Mouse (Mus musculus) cerebellum, adult 9-10 months (tissue): ENCODE measurements at regions not wholly inside any gene's neighbourhood (a gene's known extent, or its start where the extent isn't known, plus 50 kb on each side); places are given as distances from the start of the nearest gene placed in this dataset.
"Not testable (repeated sequence)": the region's sequence is repeated elsewhere in the genome, so short reads cannot be mapped to it uniquely, and the experiment has no call there.

Source experiments
- DNase-seq: peaks from one replicate; pipeline ENCODE4 v3.0.0; 2022

DNA sequence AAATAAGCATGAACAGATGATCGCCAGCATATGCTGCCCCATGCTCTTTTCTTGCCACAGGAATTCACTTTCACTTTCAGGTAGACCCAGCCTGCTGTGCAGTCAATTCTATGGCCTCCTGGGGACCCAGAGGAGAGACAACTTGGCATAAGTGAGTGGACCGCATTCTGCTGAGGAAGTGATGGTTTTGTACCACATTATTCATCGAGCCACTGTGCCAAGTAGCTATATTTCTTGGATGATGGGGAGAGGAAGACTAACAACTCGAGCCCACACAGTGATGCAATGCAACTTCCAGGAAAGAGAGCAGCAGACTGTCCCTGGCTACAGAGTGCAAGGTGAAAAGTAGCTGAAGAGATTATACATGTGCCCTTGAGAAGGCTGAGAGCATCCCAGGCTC is 515.8 kb upstream of the Kif18a start:
- peak; percentile 63 for DNase-seq

DNA sequence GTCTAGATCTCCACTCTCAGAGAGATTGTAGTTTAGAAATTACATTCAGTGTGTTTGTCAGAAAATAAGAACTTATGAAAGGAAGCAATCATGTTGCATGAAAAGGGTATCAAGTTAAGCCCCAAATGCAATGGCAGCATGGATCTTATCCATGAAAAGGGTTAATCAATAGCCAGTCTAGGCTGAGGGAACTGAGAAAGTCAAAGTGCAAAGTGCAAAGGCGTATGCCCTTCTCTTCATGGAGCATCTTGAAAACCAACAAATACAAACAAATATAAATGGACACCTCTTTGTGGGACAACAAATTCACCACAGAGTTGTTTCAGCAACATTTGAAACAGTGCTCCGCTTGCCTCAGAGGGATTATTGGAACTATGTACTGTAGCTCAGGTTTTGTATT is 514.1 kb upstream of the Kif18a start:
- DNase-seq = no peak

DNA sequence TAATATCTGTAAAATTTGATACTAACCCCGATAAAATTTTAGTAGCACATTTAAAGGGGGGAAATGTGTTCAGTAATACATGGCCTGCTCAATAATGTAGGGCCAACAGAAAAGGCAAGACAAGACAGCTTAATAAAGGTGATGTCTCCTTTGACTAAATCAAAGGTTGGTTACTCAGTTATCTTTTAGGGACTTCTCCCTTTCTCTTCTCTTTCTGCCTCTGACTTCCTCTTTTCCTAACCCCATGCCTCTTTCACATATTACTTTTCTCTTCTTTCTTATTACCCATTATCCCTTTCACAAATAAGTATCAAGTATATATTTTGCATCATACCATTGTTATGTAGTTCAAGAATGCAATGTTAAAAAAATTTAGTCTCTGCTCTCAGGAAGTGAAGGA is 510.2 kb upstream of the Kif18a start:
- no peak for DNase-seq

DNA sequence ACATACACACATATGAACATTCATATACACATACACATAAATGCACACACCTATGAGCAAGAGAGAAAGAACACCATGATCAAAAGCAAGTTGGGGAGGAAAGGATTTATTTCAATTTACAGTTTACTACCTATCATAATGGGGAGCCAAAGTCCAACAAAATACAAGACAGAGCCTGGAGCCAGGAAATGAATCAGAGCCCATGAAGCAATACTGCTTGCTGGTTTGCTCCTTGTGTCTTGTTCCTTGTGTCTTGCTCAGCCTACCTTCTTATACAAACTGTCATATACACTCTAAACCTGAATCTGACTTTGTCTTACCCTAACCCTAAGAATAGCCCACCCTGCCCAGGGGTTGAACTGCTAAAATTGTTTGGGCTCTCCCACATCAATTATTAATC is 497.1 kb upstream of the Kif18a start:
- DNase-seq = no peak

DNA sequence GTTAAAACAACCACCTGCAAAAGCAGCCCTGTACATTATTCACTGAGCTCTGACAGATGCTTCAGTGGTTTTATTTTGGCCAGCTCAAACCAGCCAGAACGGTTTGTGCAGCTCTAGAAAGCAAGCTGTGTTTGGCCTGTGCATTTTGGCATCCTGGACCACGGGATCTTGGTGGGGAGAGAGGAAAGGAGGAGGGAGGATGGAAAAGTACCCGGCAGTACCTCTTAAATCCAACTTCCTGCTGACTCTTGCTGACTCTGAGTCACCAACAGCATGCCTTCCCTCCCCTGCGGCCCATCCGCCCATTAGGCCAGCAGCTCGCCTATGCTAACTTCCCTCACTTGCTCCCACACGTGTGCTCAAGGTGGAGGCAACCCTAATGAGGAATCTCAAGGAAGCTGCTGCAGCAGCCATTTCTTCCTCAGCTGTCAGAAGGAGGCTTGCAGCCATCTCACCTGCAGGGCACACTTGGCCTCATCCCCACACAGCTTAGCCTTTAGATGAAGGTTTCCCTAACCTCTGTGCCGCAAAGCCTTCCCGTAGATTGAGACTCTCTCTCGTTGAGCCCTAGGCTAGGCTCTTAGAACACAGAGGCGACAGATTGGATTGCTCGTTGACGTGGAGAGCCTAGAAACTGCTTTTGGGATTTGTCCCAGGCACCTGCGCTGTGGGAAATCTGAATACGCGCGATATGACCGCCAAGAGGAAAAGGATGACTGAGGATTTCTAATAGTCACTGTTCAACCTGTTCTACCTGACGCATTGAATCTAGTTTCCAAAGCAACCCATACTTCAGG is 495.2 kb upstream of the Kif18a start:
- peak; percentile 58 for DNase-seq

DNA sequence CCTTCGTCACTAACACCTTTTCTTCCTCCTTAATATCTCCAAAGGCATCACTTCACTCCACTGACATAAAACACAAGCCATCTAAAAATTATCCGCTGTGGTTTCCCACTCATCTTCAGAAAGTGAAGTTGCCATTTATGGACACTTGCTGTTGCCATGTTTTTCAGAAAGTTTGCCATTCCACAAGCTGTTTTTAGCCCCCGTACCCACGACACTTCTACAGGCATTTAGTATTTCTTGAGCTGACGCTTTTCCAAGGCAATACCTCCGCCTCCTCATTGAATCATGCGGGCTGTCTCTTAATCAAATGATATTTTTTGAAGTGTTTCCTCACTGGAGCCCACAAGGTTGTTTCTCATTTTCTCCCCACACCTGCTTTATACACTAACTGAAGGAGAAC is 491.4 kb upstream of the Kif18a start:
- DNase-seq = no peak

DNA sequence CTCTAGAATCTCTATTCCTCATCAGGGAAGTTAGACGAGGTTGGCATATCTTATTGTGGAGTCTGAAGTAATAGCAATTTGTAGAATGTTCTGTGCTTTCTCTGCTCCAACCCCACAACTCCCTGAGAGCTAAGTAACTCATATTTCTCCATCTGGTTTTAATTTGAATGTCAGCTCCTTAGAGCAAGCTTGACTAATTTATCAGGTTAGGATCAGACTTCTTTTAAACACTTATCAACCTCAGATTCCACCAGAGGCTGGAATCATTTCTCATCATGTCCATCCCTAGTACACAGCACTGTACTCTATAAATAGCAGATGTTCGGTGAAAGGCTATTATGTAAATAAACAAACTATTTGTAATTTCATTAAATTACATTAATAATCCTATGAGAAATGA is 485.4 kb upstream of the Kif18a start:
- no peak for DNase-seq

DNA sequence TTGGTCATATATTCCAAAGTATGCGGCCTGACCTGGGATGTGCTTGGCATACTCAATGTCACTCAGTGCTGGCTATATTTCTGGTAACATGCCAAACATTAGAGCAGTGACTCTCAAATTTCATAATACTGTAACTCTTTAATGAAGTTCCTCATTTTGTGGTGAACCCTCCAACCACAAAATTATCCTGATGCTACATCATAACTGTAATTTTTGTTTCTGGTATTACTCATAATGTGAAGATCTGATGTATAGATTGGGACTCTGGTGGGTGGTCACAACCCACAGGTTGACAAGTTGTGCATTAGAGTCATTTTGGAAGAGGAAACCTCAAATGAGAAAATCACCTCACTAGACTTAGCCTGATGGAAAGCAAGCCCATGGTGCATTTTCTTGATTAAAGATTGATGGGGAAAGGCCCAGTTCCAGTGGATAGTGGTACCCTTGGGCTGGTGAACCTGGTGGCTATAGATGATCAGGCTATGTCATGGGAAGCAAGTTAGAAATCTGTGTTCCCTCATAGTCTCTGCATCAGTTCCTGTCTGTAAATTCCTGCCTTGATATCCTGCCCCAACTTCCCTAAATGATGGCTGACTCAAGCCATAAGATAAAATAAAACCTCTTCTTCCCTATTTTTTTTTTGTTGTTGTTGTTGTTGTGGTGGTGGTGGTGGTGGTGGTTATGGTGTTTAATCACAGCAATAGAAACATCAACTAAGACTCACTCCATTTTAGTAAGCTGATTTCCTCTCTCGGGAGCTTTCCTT is 483.5 kb upstream of the Kif18a start:
- no peak for DNase-seq

DNA sequence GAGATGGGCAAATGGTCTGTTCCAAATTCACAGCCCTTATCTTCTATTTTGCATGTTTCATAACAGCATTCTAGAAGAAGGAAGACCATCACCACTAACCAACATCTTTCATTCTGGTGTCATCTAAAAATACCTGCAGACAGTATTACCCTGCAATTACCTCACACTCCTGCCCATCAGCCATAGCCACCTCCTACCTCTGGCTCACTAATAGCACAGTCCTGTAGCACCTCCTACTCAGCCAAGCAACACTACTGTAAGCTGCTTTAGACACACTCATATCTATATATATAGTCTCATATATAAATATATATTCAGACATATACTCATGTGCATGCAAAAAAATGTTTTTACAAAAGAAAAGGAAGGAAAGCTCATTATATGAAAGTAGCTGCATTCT is 468.2 kb upstream of the Kif18a start:
- DNase-seq = no peak

DNA sequence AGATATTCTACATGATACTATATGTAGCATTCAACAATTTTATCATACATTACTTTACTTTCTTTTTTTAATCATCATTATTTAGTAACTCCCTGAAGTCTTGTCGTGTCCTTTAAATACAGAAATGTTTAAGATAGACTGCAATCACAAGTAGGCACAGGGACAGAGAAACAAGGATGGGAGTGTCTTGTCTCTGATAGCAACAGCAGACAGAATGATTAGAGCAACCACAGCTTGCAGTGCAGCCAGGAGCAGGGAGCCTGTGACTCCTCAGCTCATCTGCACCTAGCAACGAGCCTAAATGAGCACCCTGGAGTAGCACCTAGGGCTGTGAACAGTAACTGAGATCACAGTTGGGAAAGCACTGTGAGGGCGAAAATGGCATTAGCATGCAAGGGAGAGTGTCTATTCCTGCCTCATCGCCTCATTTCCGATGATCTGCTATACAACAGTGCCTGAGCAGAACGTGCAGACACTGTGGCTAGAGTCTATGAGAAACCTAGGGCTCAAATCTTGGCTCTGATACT is 467.4 kb upstream of the Kif18a start:
- DNase-seq = no peak

DNA sequence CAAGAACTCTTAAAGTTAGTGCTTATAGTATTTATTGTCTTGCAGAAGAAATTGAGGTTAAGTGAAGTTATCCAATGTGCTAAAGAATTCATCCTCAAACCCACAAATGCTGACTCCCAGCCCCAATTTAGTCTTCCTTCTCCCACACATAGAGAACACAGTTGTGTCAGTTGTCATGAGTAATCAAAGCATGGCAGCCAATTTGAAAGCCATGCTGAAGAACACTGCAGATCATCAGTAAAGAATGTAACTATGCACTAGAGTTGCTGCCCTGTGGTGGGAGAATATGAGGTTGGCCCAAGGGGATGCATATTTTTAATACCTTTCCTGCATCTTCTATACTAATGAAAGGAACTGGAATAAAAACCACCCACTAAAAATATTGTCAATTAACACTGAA is 464.0 kb upstream of the Kif18a start:
- DNase-seq = no peak

DNA sequence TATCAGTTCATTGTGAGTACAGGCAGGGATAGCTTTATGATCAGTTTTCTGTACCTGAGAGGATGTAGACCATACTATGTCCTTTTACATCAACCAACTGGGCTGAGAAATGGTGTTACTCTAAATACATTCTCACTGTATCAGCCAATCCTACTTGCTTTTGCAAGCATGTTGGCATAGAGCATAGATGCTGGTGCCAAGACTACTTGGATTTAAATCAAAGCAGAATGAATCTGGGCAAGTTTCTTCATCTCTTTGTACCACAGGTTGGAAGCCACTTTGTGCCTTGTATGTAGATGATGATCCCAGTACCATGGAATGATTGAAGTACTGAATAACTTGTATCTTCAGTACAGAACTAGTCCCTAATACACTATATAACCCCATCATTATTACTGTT is 456.5 kb upstream of the Kif18a start:
- no peak for DNase-seq

DNA sequence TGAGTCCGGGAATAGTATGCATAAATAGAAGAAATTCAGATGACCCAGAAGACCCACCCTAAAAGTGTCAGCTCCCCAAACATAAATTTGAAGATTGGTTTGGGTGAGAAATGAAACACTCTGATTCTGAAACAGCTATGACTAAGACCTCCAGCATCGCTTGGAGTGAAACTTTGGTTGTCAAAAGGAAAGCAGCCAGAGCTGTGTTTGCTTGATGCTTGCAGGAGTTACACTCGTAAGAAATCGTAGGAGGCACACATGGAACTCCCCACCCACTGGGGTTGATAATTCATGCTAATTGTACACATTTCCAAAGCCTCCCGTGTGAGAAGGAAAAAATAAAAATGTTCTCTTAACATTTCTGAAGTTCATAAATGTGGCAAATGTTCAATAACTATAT is 454.6 kb upstream of the Kif18a start:
- no peak for DNase-seq

DNA sequence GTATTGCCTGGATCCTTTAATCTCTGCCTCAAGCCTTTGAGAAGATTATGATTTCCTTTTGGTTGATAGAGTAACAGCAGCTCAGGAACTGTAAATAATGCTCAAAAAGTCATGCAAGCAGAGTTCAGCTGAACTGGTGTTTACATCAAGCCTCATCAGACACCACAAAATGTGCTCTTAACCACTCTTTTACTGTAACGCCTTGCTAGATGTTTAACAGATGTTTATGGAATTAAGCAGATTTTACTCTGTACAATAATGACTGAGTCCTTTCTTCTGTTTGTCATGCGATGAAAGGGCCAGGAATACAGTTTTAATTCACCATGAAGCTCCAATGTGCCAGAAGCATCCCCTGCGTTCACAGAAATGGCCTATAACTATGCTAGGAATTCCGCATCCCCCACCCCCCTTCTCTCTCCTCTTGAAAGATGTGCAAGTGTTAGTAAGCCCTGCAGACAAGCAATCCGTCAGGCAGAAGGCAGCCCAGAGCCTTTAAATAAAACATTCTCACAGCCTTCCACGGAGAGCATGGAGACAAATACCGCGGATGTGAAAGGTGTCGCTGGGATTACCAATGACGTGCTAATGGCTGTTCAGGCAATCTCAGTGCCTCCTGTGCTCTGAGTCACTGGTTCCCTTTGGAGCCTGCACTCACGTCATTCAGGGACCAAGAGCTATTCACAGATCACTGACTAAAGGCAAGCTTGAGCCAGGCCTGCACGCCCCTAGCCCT is 453.3 kb upstream of the Kif18a start:
- DNase-seq = no peak

DNA sequence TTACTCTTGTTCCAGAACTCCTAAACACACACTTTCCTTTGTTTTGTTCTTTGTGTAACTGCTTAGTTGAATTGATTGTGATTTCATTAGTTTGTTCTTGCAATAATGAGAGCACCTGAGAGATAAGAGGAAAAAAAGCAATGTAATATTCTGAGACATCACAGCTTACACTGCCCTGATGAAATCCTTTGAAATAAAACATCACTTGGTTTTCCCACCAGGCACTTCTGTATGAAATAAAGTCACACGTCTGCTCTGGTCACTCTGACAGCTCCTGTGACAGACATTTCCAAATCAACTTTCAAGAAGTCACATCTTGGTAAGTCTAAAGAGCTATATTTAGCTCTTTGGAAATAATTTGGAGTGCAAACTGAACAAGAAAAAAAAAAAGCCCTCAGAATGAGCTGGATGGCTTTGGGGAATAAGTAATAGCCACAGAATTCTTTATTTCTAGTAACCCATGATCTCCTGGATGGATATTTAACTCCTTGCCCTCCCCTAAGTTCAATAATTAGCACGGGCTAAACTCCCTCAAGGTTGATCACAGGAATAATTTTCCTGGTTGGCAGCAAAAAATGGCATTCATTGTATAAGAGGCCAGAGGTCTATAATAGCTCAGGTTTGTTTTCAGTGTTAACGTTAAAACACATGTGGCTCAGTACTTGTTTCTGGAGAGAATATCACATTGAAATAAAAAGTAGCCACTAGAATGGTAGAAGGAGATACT is 452.4 kb upstream of the Kif18a start:
- DNase-seq = no peak

DNA sequence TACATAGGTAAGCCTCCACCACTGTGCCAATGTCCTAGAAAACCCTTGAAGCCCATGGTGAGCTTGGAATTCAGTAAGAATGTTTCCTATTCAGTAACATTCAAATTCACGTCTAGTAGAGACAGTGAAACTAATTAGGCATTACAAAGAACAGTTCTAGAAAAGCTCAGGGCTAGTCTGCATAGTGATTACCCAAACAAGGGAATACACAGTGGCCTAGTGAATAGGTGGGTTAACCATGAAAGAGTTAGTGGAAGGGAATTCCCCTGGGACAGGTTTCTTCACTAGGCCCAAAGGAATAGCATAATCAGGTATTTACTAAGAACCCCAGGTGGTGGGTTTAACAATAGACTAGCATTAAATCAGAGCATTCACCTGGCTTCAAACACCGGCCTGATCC is 436.7 kb upstream of the Kif18a start:
- not testable (repeated sequence) for DNase-seq

DNA sequence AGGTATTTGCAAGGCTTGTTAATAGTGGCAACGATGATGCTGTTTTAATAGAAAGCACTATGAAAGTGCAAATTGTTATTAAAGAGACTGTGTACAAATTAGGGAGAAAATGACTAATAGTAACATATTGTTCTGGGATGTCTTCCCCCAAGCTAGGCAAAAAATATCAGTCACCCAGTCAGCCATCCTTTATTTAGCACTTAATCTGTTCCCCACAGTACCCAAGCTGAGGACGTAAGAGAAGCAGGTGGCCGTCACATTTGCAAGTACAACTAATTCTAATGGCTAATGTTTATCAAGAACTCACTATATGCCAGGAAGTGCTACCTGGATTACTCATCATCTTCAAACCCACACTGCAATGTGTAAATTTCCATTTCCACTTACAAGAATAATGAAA is 432.5 kb upstream of the Kif18a start:
- no peak for DNase-seq

DNA sequence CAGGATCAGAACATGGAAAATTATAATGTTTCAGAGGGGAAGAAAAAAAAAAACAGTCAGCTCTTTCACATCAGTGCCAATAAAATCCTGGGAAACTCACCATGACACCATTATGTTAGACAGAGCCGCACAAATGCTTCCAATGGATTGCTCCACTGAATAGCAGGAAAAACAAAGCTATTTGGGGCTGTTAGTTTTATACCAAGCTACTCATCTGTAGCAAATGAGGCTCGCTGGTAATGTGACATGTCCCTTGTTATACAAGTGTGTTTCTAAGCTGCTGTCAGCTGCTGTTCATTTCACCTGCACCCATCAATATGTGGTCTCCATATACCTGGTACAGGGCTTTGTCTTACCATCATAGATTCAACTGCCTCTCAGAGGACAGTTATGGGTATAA is 426.1 kb upstream of the Kif18a start:
- no peak for DNase-seq

DNA sequence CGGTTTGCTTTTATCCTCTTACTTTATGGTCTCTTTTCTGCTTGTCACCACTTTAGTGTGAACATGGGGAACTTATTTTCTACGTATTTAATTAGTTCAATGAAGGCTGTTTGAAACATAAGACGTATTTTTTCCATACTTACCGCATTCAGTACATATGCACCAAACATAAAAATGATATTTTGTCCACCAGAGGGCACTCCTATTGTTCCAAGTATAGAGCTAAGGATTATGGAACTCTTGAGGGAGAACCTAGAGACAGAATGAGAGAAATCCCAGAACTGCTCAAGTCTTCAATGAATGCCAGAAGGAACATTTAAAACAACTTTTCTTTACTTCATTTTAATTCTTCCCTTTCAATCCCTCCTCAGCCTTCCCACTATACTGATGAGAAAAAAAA is 403.4 kb upstream of the Kif18a start:
- peak; percentile 62 for DNase-seq

DNA sequence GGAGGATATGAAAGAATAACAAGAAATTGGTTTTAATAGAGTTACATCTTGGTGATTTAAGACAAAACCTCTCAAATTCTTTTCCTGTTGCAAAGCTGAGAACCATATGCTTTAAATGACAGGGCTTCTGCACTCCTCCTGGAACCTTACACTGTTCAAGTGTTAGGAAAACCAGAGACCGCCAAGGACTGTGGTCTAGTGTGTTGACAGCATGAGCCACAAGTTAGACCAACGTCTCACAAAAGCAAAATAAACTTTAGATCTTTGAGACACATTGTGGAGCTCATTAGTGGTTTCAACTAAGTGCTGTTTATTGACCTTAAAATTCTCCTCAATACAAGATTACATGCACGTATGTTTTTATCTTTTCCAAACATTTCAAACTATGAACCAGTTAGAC is 402.9 kb upstream of the Kif18a start:
- DNase-seq = no peak

DNA sequence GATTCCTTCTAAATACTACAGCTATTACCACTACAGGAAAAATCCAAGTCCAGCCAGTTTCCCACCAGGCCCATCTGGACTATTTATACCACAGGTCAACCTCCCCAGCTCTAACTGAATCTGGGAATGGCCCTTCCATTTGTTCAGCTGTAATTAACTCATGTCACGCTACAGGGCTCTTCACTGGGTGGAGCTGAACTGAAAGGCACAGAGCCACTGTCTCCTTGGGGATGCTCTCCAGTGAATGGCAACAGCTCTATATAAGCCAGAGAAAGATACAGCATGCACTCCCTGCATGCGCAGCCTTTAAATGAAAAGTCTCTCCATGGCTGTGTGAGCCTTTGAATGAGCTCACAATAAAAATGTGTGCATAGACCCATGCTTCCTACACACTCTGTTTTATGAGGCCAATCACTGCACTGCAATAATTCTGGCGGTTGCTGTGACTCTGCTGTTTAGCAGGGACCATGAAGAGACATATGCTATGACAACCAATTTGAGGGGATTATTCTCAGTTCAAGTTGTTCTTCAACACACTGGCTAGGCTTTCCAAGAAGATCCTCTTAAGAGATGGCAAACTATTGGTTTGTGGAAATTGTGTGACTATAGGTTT is 376.3 kb upstream of the Kif18a start:
- DNase-seq = no peak

DNA sequence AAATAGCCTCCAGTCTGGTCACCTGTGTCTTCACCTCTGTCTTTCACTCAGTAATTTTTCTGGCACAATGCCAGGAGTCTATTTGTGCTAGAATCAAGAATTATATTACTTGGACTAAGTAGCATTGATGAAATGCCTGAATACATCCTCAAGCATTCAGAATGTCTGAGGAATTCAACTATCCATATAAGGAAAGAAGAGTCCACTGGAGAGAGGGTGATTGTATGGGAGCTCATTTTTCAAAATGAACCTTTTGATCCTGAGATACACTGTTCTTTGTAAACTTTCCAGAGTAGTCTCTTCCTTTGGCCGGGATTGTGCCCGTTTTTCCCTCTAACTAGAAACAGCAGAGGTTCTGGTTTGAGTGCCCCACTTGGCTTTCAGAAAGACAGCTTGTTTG is 367.0 kb upstream of the Kif18a start:
- no peak for DNase-seq

DNA sequence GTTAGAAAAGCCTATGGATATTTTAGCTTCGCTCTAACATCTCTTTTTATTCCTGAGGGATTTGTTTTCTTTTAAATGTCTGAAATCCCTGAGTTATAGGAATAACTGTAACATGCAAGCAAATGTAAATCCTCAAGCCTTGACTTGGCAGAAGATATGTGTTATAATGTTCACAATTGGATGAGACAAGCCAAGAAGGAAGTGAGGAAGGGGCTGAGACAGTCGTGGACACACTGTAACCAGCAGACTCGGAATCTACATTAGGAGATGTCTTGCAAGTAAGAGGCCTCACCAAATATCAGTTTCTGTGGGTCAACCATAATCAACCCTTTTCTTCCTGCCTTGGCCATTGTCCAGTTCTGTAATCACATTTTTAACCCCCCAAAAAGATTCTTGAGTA is 366.6 kb upstream of the Kif18a start:
- DNase-seq = no peak
